Mouse (Mus musculus) stomach, embryonic 16.5 days (tissue): ENCODE measurements around the gene Gm29609. TPM values are rescaled to one million over a fixed set of nuclear protein-coding genes. Genes with fewer than 3 reads are reported as not detected.

Experiments used
- ATAC-seq: fragments of 200-750 bp; cut with Nextera tagmentation; 2 replicates; pipeline ENCODE4 v1.8.0; 2017; ENCODE audit warnings: moderate number of reproducible peaks, moderate TSS enrichment; ENCODE audit not compliant: insufficient read depth, low FRiP score
- H3K27ac ChIP-seq: fragments of 300-500 bp; sonication (generic); 2 replicates; pipeline ENCODE4 v1.5.1; 2014; ENCODE audit warnings: low read length
- H3K27me3 ChIP-seq: fragments of 300-500 bp; sonication (generic); 2 replicates; pipeline ENCODE4 v1.6.1; 2014; ENCODE audit warnings: low read length, control low read depth, mixed read lengths; ENCODE audit not compliant: control insufficient read depth, insufficient read depth
- H3K36me3 ChIP-seq: fragments of 300-500 bp; sonication (generic); 2 replicates; pipeline ENCODE4 v1.6.1; 2014; ENCODE audit warnings: low read length; ENCODE audit not compliant: control insufficient read depth, insufficient read depth
- H3K4me1 ChIP-seq: fragments of 300-500 bp; sonication (generic); 2 replicates; pipeline ENCODE4 v1.6.1; 2014; ENCODE audit warnings: low read length, control low read depth, mixed read lengths; ENCODE audit not compliant: control insufficient read depth, insufficient read depth
- H3K4me2 ChIP-seq: fragments of 300-500 bp; sonication (generic); 2 replicates; pipeline ENCODE4 v1.6.1; 2014; ENCODE audit warnings: low read depth, low read length, mixed read lengths
- H3K4me3 ChIP-seq: fragments of 300-500 bp; sonication (generic); replicated peaks from 2 replicates; pipeline ENCODE4 v1.5.1; 2014; ENCODE audit warnings: mild to moderate bottlenecking, low read length
- H3K9ac ChIP-seq: fragments of 300-500 bp; sonication (generic); 2 replicates; pipeline ENCODE4 v1.6.1; 2014; ENCODE audit warnings: low read length
- H3K9me3 ChIP-seq: fragments of 300-500 bp; sonication (generic); replicated peaks from 2 replicates; pipeline ENCODE4 v1.6.1; 2016; ENCODE audit warnings: low read length, control low read depth; ENCODE audit not compliant: control insufficient read depth
- WGBS: fragments of 180-500 bp; shearing (Covaris S2); extraction: QIAGEN DNeasy Blood & Tissue Kit; methylation state at CpG from one replicate; pipeline ENCODE4 v1.1.7; 2014; 5-methylcytosine and 5-hydroxymethylcytosine counted together
- polyA plus RNA-seq: library from polyadenylated mRNA; unstranded; fragments of >200 nt; fragmentation: Nextera tagmentation; extraction: Ambion mirVana; gene quantifications from 2 replicates; pipeline ENCODE4 v1.2.1, GENCODE M21; 2015

The Gm29609 gene
- polyA plus RNA-seq, 1 experiment from 2014 or later, result 1.2 TPM

- WGBS, result 1% methylated on average over 33 of the region's 33 CpGs
- H3K4me3 ChIP-seq, result no peak overlapping the region
These were observed 42.8 kb downstream of the Gm29609 start for GRCm38 (mm10) chr5:31136730-31137424.

GRCm38 (mm10) chr5:31126050-31126449, 53.7 kb downstream of the Gm29609 start:
- H3K27me3 ChIP-seq, result no peaks in the 10 kb centered on the region; the same call in 1 of the 2 replicates
- no peak for ATAC-seq
- H3K9ac ChIP-seq, result no peak overlapping the region
- no peaks in the 10 kb centered on the region for H3K4me1 ChIP-seq
- no peaks in the 10 kb centered on the region for H3K9me3 ChIP-seq
- WGBS, result 39% methylated on average over 5 of the region's 5 CpGs
- no peak overlapping the region for H3K4me2 ChIP-seq
- H3K4me3 ChIP-seq, result no peak overlapping the region
- H3K27ac ChIP-seq, result no peak overlapping the region
- no peaks in the 10 kb centered on the region for H3K36me3 ChIP-seq

More at GRCm38 (mm10) chr5:31136730-31137424, 42.8 kb downstream of the Gm29609 start:
- no peaks in the 10 kb centered on the region for H3K4me1 ChIP-seq
- no peak overlapping the region for H3K27ac ChIP-seq
- no peaks in the 10 kb centered on the region for H3K9me3 ChIP-seq
- ATAC-seq, result no peak; the same call in 1 of the 2 replicates
- peaks cover 57% of the 10 kb centered on the region for H3K27me3 ChIP-seq
- H3K4me2 ChIP-seq, result no peak overlapping the region
- 0 out of 2 replicates have a peak, but pooled peaks cover 6% of the 10 kb centered on the region for H3K36me3 ChIP-seq
- no peak overlapping the region for H3K9ac ChIP-seq

- Histone ChIP-seq H3K4me3 (no peak overlapping the region), H3K4me2 (no peak overlapping the region), H3K4me1 (no peaks in the 10 kb centered on the region), H3K27ac (no peak overlapping the region), H3K36me3 (no peaks in the 10 kb centered on the region), H3K27me3 (no peaks in the 10 kb centered on the region; the same call in 1 of the 2 replicates), H3K9me3 (no peaks in the 10 kb centered on the region), H3K9ac (no peak overlapping the region)
- WGBS, result 40% methylated on average over 2 of the region's 2 CpGs
- no peak for ATAC-seq
These were observed 56.2 kb downstream of the Gm29609 start for GRCm38 (mm10) chr5:31123481-31123880.

- 81% methylated on average over 8 of the region's 8 CpGs for WGBS
- no peak for ATAC-seq
These were observed 58.6 kb downstream of the Gm29609 start for GRCm38 (mm10) chr5:31121111-31121510.

GRCm38 (mm10) chr5:31116912-31117311, 62.8 kb downstream of the Gm29609 start:
- ATAC-seq, result no peak
- H3K4me1 ChIP-seq, result no peaks in the 10 kb centered on the region
- no peaks in the 10 kb centered on the region; the same call in 1 of the 2 replicates for H3K27me3 ChIP-seq
- WGBS, result 32% methylated on average over 10 of the region's 10 CpGs
- H3K9me3 ChIP-seq, result no peaks in the 10 kb centered on the region
- H3K27ac ChIP-seq, result no peak overlapping the region
- H3K36me3 ChIP-seq, result no peaks in the 10 kb centered on the region
- H3K4me3 ChIP-seq, result no peak overlapping the region
- no peak overlapping the region for H3K9ac ChIP-seq
- H3K4me2 ChIP-seq, result no peak overlapping the region

More at GRCm38 (mm10) chr5:31121111-31121510, 58.6 kb downstream of the Gm29609 start:
- Histone ChIP-seq H3K27ac (no peak overlapping the region), H3K4me1 (no peaks in the 10 kb centered on the region), H3K4me2 (no peak overlapping the region), H3K36me3 (no peaks in the 10 kb centered on the region), H3K9me3 (no peaks in the 10 kb centered on the region), H3K9ac (no peak overlapping the region), H3K4me3 (no peak overlapping the region), H3K27me3 (no peaks in the 10 kb centered on the region)

- Histone ChIP-seq H3K27me3 (no peaks in the 10 kb centered on the region; the same call in 1 of the 2 replicates), H3K27ac (no peak within 1 kb of the TSS), H3K4me1 (no peaks in the 10 kb centered on the region), H3K4me3 (no peak within 1 kb of the TSS), H3K4me2 (no peak within 1 kb of the TSS), H3K9me3 (no peaks in the 10 kb centered on the region), H3K36me3 (no peaks in the 10 kb centered on the region), H3K9ac (no peak within 1 kb of the TSS)
- ATAC-seq, result no peak
- WGBS, result 30% methylated on average over 3 of the region's 3 CpGs
These were observed 63.4 kb downstream of the Gm29609 start, which contains the start of gene Trim54 for GRCm38 (mm10) chr5:31116354-31116753. Trim54 (plus strand) TSS chr5:31116712.

- Histone ChIP-seq H3K27ac (no peak overlapping the region), H3K36me3 (no peaks in the 10 kb centered on the region), H3K9ac (no peak overlapping the region), H3K27me3 (no peaks in the 10 kb centered on the region; the same call in 1 of the 2 replicates), H3K4me2 (no peak overlapping the region), H3K9me3 (no peaks in the 10 kb centered on the region), H3K4me1 (no peaks in the 10 kb centered on the region), H3K4me3 (no peak overlapping the region)
- 27% methylated on average over 7 of the region's 7 CpGs for WGBS
- no peak for ATAC-seq
These were observed 68.9 kb downstream of the Gm29609 start for GRCm38 (mm10) chr5:31110781-31111180.

- Histone ChIP-seq H3K9me3 (no peaks in the 10 kb centered on the region), H3K4me3 (no peak within 1 kb of the TSS), H3K27ac (no peak within 1 kb of the TSS), H3K36me3 (no peaks in the 10 kb centered on the region), H3K4me2 (no peak within 1 kb of the TSS), H3K9ac (no peak within 1 kb of the TSS), H3K27me3 (no peaks in the 10 kb centered on the region; the same call in 1 of the 2 replicates), H3K4me1 (no peaks in the 10 kb centered on the region)
- ATAC-seq, result no peak
- WGBS, result 89% methylated on average over 18 of the region's 18 CpGs
These were observed 71.7 kb downstream of the Gm29609 start, which contains the start of gene Slc30a3 for GRCm38 (mm10) chr5:31108000-31108490. Slc30a3 (minus strand) TSS chr5:31108237.

GRCm38 (mm10) chr5:31105814-31106335, 73.8 kb downstream of the Gm29609 start, which contains the start of gene Dnajc5g:
Dnajc5g (plus strand) TSS chr5:31106285.
- ATAC-seq, result no peak
- Histone ChIP-seq H3K27ac (no peak within 1 kb of the TSS), H3K4me2 (no peak within 1 kb of the TSS), H3K4me1 (no peaks in the 10 kb centered on the region), H3K9me3 (no peaks in the 10 kb centered on the region), H3K4me3 (no peak within 1 kb of the TSS), H3K27me3 (no peaks in the 10 kb centered on the region; the same call in 1 of the 2 replicates), H3K36me3 (no peaks in the 10 kb centered on the region), H3K9ac (no peak within 1 kb of the TSS)
- 77% methylated on average over 9 of the region's 9 CpGs for WGBS
